Mouse (Mus musculus) limb, embryonic 15.5 days (tissue): ENCODE results near the gene Tbc1d5. TPM values are rescaled to one million over a fixed set of nuclear protein-coding genes. Genes with fewer than 3 reads are reported as not detected.

Experiments used
- ATAC-seq: fragments of 200-750 bp; cut with Nextera tagmentation; 2 replicates; pipeline ENCODE4 v1.8.0; 2017; ENCODE audit warnings: low read depth, moderate TSS enrichment; ENCODE audit not compliant: insufficient number of reproducible peaks, low FRiP score, low TSS enrichment
- H3K27ac ChIP-seq: fragments of 300-500 bp; sonication (generic); 2 replicates; pipeline ENCODE4 v1.5.1; 2015; ENCODE audit warnings: moderate library complexity, mild to moderate bottlenecking, inconsistent platforms
- H3K27me3 ChIP-seq: fragments of 300-500 bp; sonication (generic); 2 replicates; pipeline ENCODE4 v1.6.1; 2015; ENCODE audit warnings: inconsistent platforms
- H3K36me3 ChIP-seq: fragments of 300-500 bp; sonication (generic); 2 replicates; pipeline ENCODE4 v1.6.1; 2015; ENCODE audit warnings: inconsistent platforms
- H3K4me1 ChIP-seq: fragments of 300-500 bp; sonication (generic); 2 replicates; pipeline ENCODE4 v1.6.1; 2015; ENCODE audit warnings: inconsistent platforms
- H3K4me2 ChIP-seq: fragments of 300-500 bp; sonication (generic); 2 replicates; pipeline ENCODE4 v1.6.1; 2015; ENCODE audit warnings: mild to moderate bottlenecking, inconsistent platforms
- H3K4me3 ChIP-seq: fragments of 300-500 bp; sonication (generic); 2 replicates; pipeline ENCODE4 v1.5.1; 2015; ENCODE audit warnings: mild to moderate bottlenecking, inconsistent platforms
- H3K9ac ChIP-seq: fragments of 300-500 bp; sonication (generic); 2 replicates; pipeline ENCODE4 v1.6.1; 2015; ENCODE audit warnings: inconsistent platforms
- H3K9me3 ChIP-seq: fragments of 300-500 bp; sonication (generic); 2 replicates; pipeline ENCODE4 v1.6.1; 2016; ENCODE audit warnings: inconsistent platforms
- WGBS: fragments of 180-500 bp; shearing (Covaris S2); methylation state at CpG from one replicate; pipeline ENCODE4 v1.1.7; 2015; 5-methylcytosine and 5-hydroxymethylcytosine counted together
- polyA plus RNA-seq: library from polyadenylated mRNA; unstranded; fragments of >200 nt; fragmentation: Nextera tagmentation; extraction: Ambion mirVana; gene quantifications from 2 replicates; pipeline ENCODE4 v1.2.1, GENCODE M21; 2015

The Tbc1d5 gene
- polyA plus RNA-seq, 1 experiment from 2014 or later = 9.8 TPM

DNA sequence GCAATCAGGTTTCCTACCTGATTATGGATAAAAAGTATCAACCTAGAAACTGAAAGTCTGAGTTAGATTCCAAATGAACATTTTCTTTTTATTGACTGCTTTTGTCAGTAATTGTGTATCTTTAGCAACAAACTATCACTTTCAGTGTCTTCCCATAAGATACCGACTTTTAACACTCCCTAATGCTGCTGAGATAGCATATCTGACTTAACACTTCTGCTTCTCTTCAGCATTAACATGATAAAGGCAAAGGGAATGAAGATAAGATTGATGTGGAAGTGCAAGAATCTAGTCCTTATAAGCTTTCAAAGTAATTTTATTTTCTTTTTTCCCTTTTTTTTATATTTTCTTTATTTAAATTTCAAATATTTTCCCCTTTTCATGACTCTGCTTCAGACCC, 138.3 kb downstream of the Tbc1d5 start:
- Histone ChIP-seq H3K9me3 (no peaks in the 10 kb centered on the region), H3K36me3 (no peaks in the 10 kb centered on the region), H3K4me3 (no peak overlapping the region), H3K27ac (no peak overlapping the region), H3K4me1 (no peaks in the 10 kb centered on the region), H3K4me2 (no peak overlapping the region), H3K27me3 (no peaks in the 10 kb centered on the region), H3K9ac (no peak overlapping the region)
- ATAC-seq = no peak
- 51% methylated on average over 1 of the region's 1 CpGs for WGBS

DNA sequence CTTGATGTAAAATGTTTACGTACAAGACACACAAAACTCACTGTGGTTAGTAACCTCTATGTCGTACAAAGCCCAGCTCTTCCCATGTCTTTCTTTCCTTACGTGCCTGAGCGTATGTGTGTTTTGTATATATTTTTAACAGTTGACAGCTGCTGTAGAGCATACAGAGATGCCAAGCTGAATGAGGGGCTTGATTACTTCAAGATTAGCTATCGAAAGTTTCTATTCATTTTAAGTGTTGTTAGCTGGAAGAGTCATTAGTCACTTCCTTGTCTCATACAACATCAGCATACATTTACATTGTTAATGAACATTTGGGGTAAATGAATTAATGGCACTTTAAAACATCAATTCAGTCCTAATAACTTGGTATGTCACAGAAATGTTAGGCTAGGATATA, 155.9 kb downstream of the Tbc1d5 start:
- Histone ChIP-seq H3K9ac (no peak overlapping the region), H3K27ac (no peak overlapping the region), H3K36me3 (no peaks in the 10 kb centered on the region), H3K27me3 (no peaks in the 10 kb centered on the region), H3K9me3 (no peaks in the 10 kb centered on the region), H3K4me1 (no peaks in the 10 kb centered on the region), H3K4me3 (no peak overlapping the region), H3K4me2 (no peak overlapping the region)
- ATAC-seq = no peak
- 90% methylated on average over 5 of the region's 5 CpGs for WGBS

- H3K27me3 ChIP-seq = no peaks in the 10 kb centered on the region
- 70% methylated on average over 2 of the region's 2 CpGs for WGBS
- H3K4me1 ChIP-seq = no peaks in the 10 kb centered on the region
- no peaks in the 10 kb centered on the region for H3K36me3 ChIP-seq
- no peak for ATAC-seq
- H3K4me2 ChIP-seq = no peak overlapping the region
- no peak overlapping the region for H3K4me3 ChIP-seq
- H3K27ac ChIP-seq = no peak overlapping the region
- no peaks in the 10 kb centered on the region for H3K9me3 ChIP-seq
- no peak overlapping the region for H3K9ac ChIP-seq
Observed at GRCm38 (mm10) chr17:51016384-51016783, 162.8 kb downstream of the Tbc1d5 start.

- no peak overlapping the region for H3K4me2 ChIP-seq
- no peak overlapping the region for H3K4me3 ChIP-seq
- H3K4me1 ChIP-seq = no peaks in the 10 kb centered on the region
- H3K9ac ChIP-seq = no peak overlapping the region
- H3K27ac ChIP-seq = no peak overlapping the region
- H3K36me3 ChIP-seq = no peaks in the 10 kb centered on the region
- no peaks in the 10 kb centered on the region for H3K9me3 ChIP-seq
- ATAC-seq = no peak
- H3K27me3 ChIP-seq = no peaks in the 10 kb centered on the region
Observed at GRCm38 (mm10) chr17:51013908-51014307, 165.2 kb downstream of the Tbc1d5 start.

- H3K27ac ChIP-seq = no peak overlapping the region
- H3K9me3 ChIP-seq = no peaks in the 10 kb centered on the region
- H3K27me3 ChIP-seq = no peaks in the 10 kb centered on the region
- H3K4me2 ChIP-seq = no peak overlapping the region
- ATAC-seq = no peak
- no peak overlapping the region for H3K4me3 ChIP-seq
- no peaks in the 10 kb centered on the region for H3K4me1 ChIP-seq
- no peaks in the 10 kb centered on the region for H3K36me3 ChIP-seq
- no peak overlapping the region for H3K9ac ChIP-seq
Observed at GRCm38 (mm10) chr17:51003179-51003578, 176.0 kb downstream of the Tbc1d5 start.

GRCm38 (mm10) chr17:50998216-50998615, 180.9 kb downstream of the Tbc1d5 start:
- Histone ChIP-seq H3K4me3 (no peak overlapping the region), H3K4me1 (no peaks in the 10 kb centered on the region), H3K27ac (no peak overlapping the region), H3K9me3 (no peaks in the 10 kb centered on the region), H3K4me2 (no peak overlapping the region), H3K36me3 (no peaks in the 10 kb centered on the region), H3K9ac (no peak overlapping the region), H3K27me3 (no peaks in the 10 kb centered on the region)
- 33% methylated on average over 1 of the region's 1 CpGs for WGBS
- ATAC-seq = no peak

DNA sequence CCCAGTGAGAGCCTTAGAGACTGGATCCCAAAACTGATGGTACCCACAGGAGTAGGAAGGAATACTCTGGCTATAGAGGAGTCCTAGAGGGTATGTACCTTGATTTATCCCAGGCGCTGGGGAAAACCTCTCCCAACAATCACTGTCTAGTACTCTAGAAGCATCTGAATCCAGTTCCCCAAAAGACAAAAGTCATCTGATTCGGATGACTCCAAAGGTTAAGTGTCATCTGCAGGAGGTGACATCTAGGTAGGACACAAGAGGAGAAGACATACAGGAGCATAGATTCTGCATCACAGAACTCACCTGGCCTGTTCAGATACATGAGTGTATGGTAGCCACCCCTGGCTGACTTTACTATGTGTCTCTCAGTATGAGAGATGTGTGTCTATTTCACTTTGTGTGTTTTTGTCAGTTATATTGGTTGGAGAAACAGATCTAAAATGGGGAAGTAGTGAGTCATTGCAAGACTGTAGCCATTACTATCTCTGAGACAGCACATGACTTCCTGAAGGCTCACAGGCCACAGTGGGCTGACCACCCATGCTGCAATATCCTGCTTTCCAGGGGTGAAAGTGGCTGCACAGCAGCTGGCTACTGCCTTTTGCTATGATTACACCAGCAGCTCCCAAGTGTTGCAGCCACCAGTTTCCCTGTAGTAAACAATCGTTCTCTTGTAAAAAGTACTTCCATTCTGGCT, 185.7 kb downstream of the Tbc1d5 start:
- no peaks in the 10 kb centered on the region for H3K4me1 ChIP-seq
- H3K9ac ChIP-seq = no peak overlapping the region
- no peaks in the 10 kb centered on the region for H3K9me3 ChIP-seq
- H3K4me3 ChIP-seq = no peak overlapping the region
- no peaks in the 10 kb centered on the region for H3K36me3 ChIP-seq
- no peak overlapping the region for H3K4me2 ChIP-seq
- no peaks in the 10 kb centered on the region for H3K27me3 ChIP-seq
- ATAC-seq = no peak
- 73% methylated on average over 3 of the region's 3 CpGs for WGBS
- H3K27ac ChIP-seq = no peak overlapping the region

GRCm38 (mm10) chr17:50990770-50991405, 188.3 kb downstream of the Tbc1d5 start:
- H3K9ac ChIP-seq = no peak overlapping the region
- no peaks in the 10 kb centered on the region for H3K4me1 ChIP-seq
- 92% methylated on average over 2 of the region's 2 CpGs for WGBS
- no peaks in the 10 kb centered on the region for H3K9me3 ChIP-seq
- no peaks in the 10 kb centered on the region for H3K36me3 ChIP-seq
- no peaks in the 10 kb centered on the region for H3K27me3 ChIP-seq
- no peak overlapping the region for H3K4me3 ChIP-seq
- ATAC-seq = no peak
- no peak overlapping the region for H3K27ac ChIP-seq
- no peak overlapping the region for H3K4me2 ChIP-seq

DNA sequence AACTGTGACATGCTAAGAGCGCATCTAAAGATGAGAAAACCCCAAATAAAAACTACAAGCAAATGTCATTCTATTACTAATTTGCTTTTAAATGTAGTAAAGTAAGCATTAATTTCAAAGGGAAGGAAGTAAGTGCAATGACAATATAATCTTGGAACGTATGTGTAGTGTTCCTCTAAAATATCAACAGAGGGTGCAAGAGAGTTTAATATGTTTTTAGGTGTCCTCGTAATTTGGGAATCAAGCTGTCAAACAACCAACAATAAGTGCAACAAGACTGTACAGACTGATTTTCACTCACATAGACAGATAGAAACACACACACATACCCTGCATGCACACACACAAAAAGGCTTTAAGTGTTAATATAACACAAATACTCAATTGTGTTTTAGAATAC, 191.2 kb downstream of the Tbc1d5 start:
- no peaks in the 10 kb centered on the region for H3K36me3 ChIP-seq
- ATAC-seq = no peak
- H3K27me3 ChIP-seq = no peaks in the 10 kb centered on the region
- H3K9ac ChIP-seq = no peak overlapping the region
- no peak overlapping the region for H3K4me2 ChIP-seq
- no peaks in the 10 kb centered on the region for H3K4me1 ChIP-seq
- 63% methylated on average over 3 of the region's 3 CpGs for WGBS
- no peak overlapping the region for H3K4me3 ChIP-seq
- no peak overlapping the region for H3K27ac ChIP-seq
- H3K9me3 ChIP-seq = no peaks in the 10 kb centered on the region

DNA sequence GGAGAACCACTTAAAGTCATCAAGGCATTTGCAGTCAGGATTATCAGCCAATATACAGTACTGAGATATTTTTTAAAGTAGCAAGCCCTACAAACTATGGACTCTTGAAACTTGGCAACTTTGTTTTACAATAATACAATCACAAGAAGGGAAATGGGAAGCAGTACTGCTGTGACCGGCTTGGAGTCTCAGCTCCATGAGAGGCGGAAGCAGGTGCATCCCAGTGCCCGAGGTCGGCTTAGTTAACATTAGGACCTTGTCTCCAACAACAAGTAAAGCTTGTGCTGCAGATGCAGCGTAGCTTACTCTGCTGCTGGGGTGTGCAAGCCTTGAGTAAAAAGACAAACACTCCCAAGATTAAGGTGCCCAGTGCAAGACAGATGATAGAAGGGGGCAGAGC, 197.2 kb downstream of the Tbc1d5 start:
- 86% methylated on average over 5 of the region's 5 CpGs for WGBS
- no peak overlapping the region for H3K9ac ChIP-seq
- H3K4me1 ChIP-seq = no peaks in the 10 kb centered on the region
- ATAC-seq = no peak
- no peak overlapping the region for H3K4me2 ChIP-seq
- no peaks in the 10 kb centered on the region for H3K36me3 ChIP-seq
- no peaks in the 10 kb centered on the region for H3K27me3 ChIP-seq
- no peak overlapping the region for H3K27ac ChIP-seq
- H3K9me3 ChIP-seq = no peaks in the 10 kb centered on the region
- no peak overlapping the region for H3K4me3 ChIP-seq

DNA sequence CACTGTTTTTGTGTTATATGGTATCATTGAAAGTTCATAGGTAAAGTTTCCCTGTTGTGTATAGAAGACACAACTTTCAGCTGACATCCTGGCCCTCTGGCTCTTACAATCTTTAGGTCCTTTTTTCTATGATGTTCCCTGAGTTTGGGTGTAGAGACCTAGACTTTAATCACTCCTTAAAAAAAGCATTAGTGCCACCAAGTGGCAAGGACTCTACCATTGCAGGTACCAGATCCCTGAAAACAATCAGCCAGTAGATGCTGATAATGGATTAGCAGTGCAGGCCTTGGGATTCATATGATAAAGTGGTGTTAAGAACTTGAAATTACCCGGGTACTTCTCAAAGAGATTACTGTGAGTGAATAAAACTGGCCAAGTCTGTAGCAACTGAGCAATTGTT, 207.0 kb downstream of the Tbc1d5 start:
- Histone ChIP-seq H3K4me1 (no peaks in the 10 kb centered on the region), H3K4me2 (no peak overlapping the region), H3K4me3 (no peak overlapping the region), H3K27me3 (no peaks in the 10 kb centered on the region), H3K27ac (no peak overlapping the region), H3K36me3 (no peaks in the 10 kb centered on the region), H3K9me3 (no peaks in the 10 kb centered on the region), H3K9ac (no peak overlapping the region)
- no peak for ATAC-seq
- 31% methylated on average over 1 of the region's 1 CpGs for WGBS

- no peak overlapping the region for H3K9ac ChIP-seq
- no peak overlapping the region for H3K4me2 ChIP-seq
- H3K4me1 ChIP-seq = no peaks in the 10 kb centered on the region
- no peak overlapping the region for H3K27ac ChIP-seq
- H3K36me3 ChIP-seq = 0 out of 2 replicates have a peak, but pooled peaks cover 3% of the 10 kb centered on the region
- WGBS = 95% methylated on average over 1 of the region's 1 CpGs
- ATAC-seq = no peak
- H3K4me3 ChIP-seq = no peak overlapping the region
- H3K27me3 ChIP-seq = no peaks in the 10 kb centered on the region
- no peaks in the 10 kb centered on the region for H3K9me3 ChIP-seq
Observed at GRCm38 (mm10) chr17:50966147-50966546, 213.0 kb downstream of the Tbc1d5 start.

DNA sequence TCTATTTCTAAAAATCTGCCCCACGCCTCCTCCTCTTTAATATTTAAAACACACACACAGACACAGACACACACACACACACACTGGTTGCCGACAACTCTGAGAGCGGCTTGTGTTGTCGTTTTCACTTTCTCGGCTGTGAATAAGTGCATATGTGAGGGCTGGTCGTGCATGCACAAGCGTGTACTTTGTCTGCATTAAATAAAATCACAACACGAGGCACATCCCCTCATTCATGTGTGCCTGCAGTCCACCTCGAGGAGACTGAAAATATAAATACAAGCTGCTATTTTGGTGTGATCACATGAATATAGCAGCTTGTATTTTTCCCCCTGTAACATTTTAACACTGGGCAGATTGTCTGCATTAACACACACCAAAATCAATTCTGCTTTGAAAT, 224.8 kb downstream of the Tbc1d5 start:
- no peak overlapping the region for H3K9ac ChIP-seq
- H3K27ac ChIP-seq = no peak overlapping the region
- no peaks in the 10 kb centered on the region for H3K9me3 ChIP-seq
- peaks cover 10% of the 10 kb centered on the region; the same call in 1 of the 2 replicates for H3K36me3 ChIP-seq
- H3K4me2 ChIP-seq = no peak overlapping the region
- no peak overlapping the region for H3K4me3 ChIP-seq
- no peaks in the 10 kb centered on the region for H3K27me3 ChIP-seq
- ATAC-seq = no peak
- 55% methylated on average over 9 of the region's 9 CpGs for WGBS
- H3K4me1 ChIP-seq = no peaks in the 10 kb centered on the region
